In genomic region chr2:48947761-48948160, GRCm38 (mm10) we compare ENCODE assay signal across 9 mouse cellular contexts. TPM values are rescaled to one million over a fixed set of nuclear protein-coding genes. Genes with fewer than 3 reads are reported as not detected.
A peak's percentile ranks its signal among the peaks of the same experiment; 100 is the strongest.
DNase-seq lines count a peak whose midpoint lies in the region; ATAC-seq and TF ChIP-seq lines count a peak whose summit lies in the region.
"Had no signal": no experiment of that assay in that cellular context is flagged by ENCODE, and none has a peak within 500 bp of the region (broad histone marks: within the 10 kb centered on the region; RNA-seq: fewer than 3 reads in every experiment).

No protein-coding gene starts in this region.

- no peak for DNase-seq in gastrocnemius, adult 2 months
- no peak for DNase-seq in gastrocnemius, postnatal 4 days (ENCODE audit: low spot score in 2 of 2)
- DNase-seq in liver, postnatal 0 days, result no peak
- no peak for DNase-seq in adrenal gland, adult 2 months
- DNase-seq in kidney, adult 11 months, result no peak
- DNase-seq: gastrocnemius, postnatal 14 days had no signal

- peaks cover 16% of the 10 kb centered on the region for H3K36me3 ChIP-seq in C2C12 (ENCODE audit: control insufficient read depth, insufficient read depth)
- no peaks in the 10 kb centered on the region for H3K36me3 ChIP-seq in forebrain, embryonic 16.5 days (ENCODE audit: control insufficient read depth, insufficient read depth)
- H3K36me3 ChIP-seq in liver, postnatal 0 days (replicated peaks; ENCODE audit: insufficient read depth, low read length), result no peaks in the 10 kb centered on the region

- H3K79me2 ChIP-seq in C2C12 (ENCODE audit: control insufficient read depth, insufficient read depth), result peaks cover 97% of the 10 kb centered on the region

- peak overlapping the region; percentile 97 for H3K4me3 ChIP-seq in gastrocnemius, adult 2 months
- H3K4me3 ChIP-seq in C2C12 (ENCODE audit: insufficient read depth, poor library complexity, severe bottlenecking), result peak overlapping the region; percentile 90
- H3K4me3 ChIP-seq in forebrain, embryonic 16.5 days (replicated peaks; ENCODE audit: low read length), result no peak overlapping the region; the same call in 1 of the 2 replicates
- peak overlapping the region; percentile 92 for H3K4me3 ChIP-seq in liver, postnatal 0 days (ENCODE audit: low read depth, low read length)

- H3K4me1 ChIP-seq in forebrain, embryonic 16.5 days (replicated peaks; ENCODE audit: control insufficient read depth, insufficient read depth, low read length), result peaks cover 10% of the 10 kb centered on the region
- peaks cover 3% of the 10 kb centered on the region; the same call in 1 of the 2 replicates for H3K4me1 ChIP-seq in liver, postnatal 0 days (ENCODE audit: insufficient read depth)

- TF ChIP-seq EP300 in liver, postnatal 0 days (IDR thresholded peaks at IDR 0.05; ENCODE audit: low read depth), result no peak

- no peak overlapping the region for H3ac ChIP-seq in C2C12 (ENCODE audit: control insufficient read depth, insufficient read length, low read depth)

- H3K79me3 ChIP-seq in C2C12 (ENCODE audit: low read depth), result peaks cover 94% of the 10 kb centered on the region

- no peak for TF ChIP-seq CTCF in gastrocnemius, adult 2 months (IDR thresholded peaks at IDR 0.05)
- no peak for TF ChIP-seq CTCF in C2C12 (IDR thresholded peaks at IDR 0.05; ENCODE audit: control insufficient read depth, insufficient read depth, insufficient read length)
- no peak for TF ChIP-seq CTCF in liver, postnatal 0 days (IDR thresholded peaks at IDR 0.05; ENCODE audit: low read depth)

- no peaks in the 10 kb centered on the region for H3K9me3 ChIP-seq in forebrain, embryonic 16.5 days (ENCODE audit: control insufficient read depth, low read length)
- no peaks in the 10 kb centered on the region for H3K9me3 ChIP-seq in liver, postnatal 0 days (ENCODE audit: low read length)

- peak overlapping the region; percentile 95 for H3K4me2 ChIP-seq in forebrain, embryonic 16.5 days (ENCODE audit: low read length)
- peak overlapping the region; percentile 76 for H3K4me2 ChIP-seq in liver, postnatal 0 days (ENCODE audit: low read depth, low read length)

- 64% methylated on average over 3 of the region's 3 CpGs for WGBS in forebrain, embryonic 16.5 days
- 53% methylated on average over 3 of the region's 3 CpGs for WGBS in liver, postnatal 0 days (ENCODE audit: insufficient replicate concordance)

- H3K9ac ChIP-seq in forebrain, embryonic 16.5 days (replicated peaks; ENCODE audit: low read depth, low read length), result no peak overlapping the region
- H3K9ac ChIP-seq in liver, postnatal 0 days (replicated peaks), result peak overlapping the region; percentile 19; the same call in 1 of the 2 replicates

- no peaks in the 10 kb centered on the region for H3K27me3 ChIP-seq in C2C12 (ENCODE audit: control insufficient read depth, insufficient read depth, insufficient read length)
- no peaks in the 10 kb centered on the region for H3K27me3 ChIP-seq in forebrain, embryonic 16.5 days (replicated peaks; ENCODE audit: control insufficient read depth, insufficient read depth, low read length)
- H3K27me3 ChIP-seq in liver, postnatal 0 days (ENCODE audit: insufficient read depth, low read length), result no peaks in the 10 kb centered on the region

- intact Hi-C loops in gastrocnemius, adult 2 months (cut with DNase I), result no loop called here

- peak overlapping the region; percentile 96; the same call in 1 of the 2 replicates for H3K27ac ChIP-seq in gastrocnemius, adult 2 months
- H3K27ac ChIP-seq in forebrain, embryonic 16.5 days (ENCODE audit: low read length), result no peak overlapping the region
- no peak overlapping the region for H3K27ac ChIP-seq in liver, postnatal 0 days (ENCODE audit: low read depth)

- no peak for ATAC-seq in forebrain, embryonic 16.5 days
- ATAC-seq in liver, postnatal 0 days, result no peak
- ATAC-seq in cerebellum, adult (ENCODE audit: insufficient number of reproducible peaks, low FRiP score, low TSS enrichment), result no peak

TF ChIP-seq in C2C12, 6 proteins besides CTCF, POLR2A, EP300 and RAD21:
- TF ChIP-seq MAX (IDR thresholded peaks at IDR 0.05) (no peak), FOSL1 (IDR thresholded peaks at IDR 0.05; ENCODE audit: insufficient read depth, low read length, poor library complexity, severe bottlenecking) (no peak), USF1 (IDR thresholded peaks at IDR 0.05; ENCODE audit: low read depth) (no peak), MYOD1 (IDR thresholded peaks at IDR 0.05; ENCODE audit: control insufficient read depth, insufficient read length, low read depth) (no peak), CEBPB (IDR thresholded peaks at IDR 0.05; ENCODE audit: low read depth) (no peak), MYOG (IDR thresholded peaks at IDR 0.05; ENCODE audit: control insufficient read depth, extremely low read depth, insufficient read length) (no peak)

RNA-seq across cellular contexts. Expression of gene Mbd5, which starts 1.5 kb away (rescaled TPM):
- 10 to 100 TPM; 36.0 to 40.2 TPM for total RNA-seq in gastrocnemius, adult 2 months (2021)
- total RNA-seq in gastrocnemius, postnatal 4 days (2021), result 10 to 100 TPM; 42.2 to 46.3 TPM
- polyA plus RNA-seq in C2C12 (2012; fragmentation: generic; extraction: Trizol), result 3.8 TPM
- 36.8 and 40.1 TPM in 2 replicates for polyA plus RNA-seq in forebrain, embryonic 16.5 days (2015; fragmentation: Nextera tagmentation; extraction: Ambion mirVana)
- 5.2 and 5.4 TPM in 2 replicates for polyA plus RNA-seq in liver, postnatal 0 days (2015; fragmentation: Nextera tagmentation; extraction: Ambion mirVana)
- total RNA-seq in adrenal gland, adult 2 months (2021), result 10 to 100 TPM; 40.9 to 47.2 TPM
- 4.1 and 10.8 TPM in 2 replicates for polyA plus RNA-seq in adrenal gland, adult 2 months (2012; rRNA removed)

RNA-seq across cellular contexts. Expression of gene Orc4, which starts 2.3 kb away (rescaled TPM):
- 10 to 100 TPM; 29.0 to 30.7 TPM for total RNA-seq in gastrocnemius, adult 2 months (2021)
- total RNA-seq in gastrocnemius, postnatal 4 days (2021), result 10 to 100 TPM; 38.0 to 41.7 TPM
- polyA plus RNA-seq in C2C12 (2012; fragmentation: generic; extraction: Trizol), result 19.2 TPM
- polyA plus RNA-seq in forebrain, embryonic 16.5 days (2015; fragmentation: Nextera tagmentation; extraction: Ambion mirVana), result 110 and 118 TPM in 2 replicates
- 26.0 and 26.1 TPM in 2 replicates for polyA plus RNA-seq in liver, postnatal 0 days (2015; fragmentation: Nextera tagmentation; extraction: Ambion mirVana)
- 10 to 100 TPM; 46.9 to 65.6 TPM for total RNA-seq in adrenal gland, adult 2 months (2021)
- 1.5 and 2.3 TPM in 2 replicates for polyA plus RNA-seq in adrenal gland, adult 2 months (2012; rRNA removed)
